Mouse (Mus musculus): ENCODE measurements around the gene Tmprss13. TPM values are rescaled to one million over a fixed set of nuclear protein-coding genes. Genes with fewer than 3 reads are reported as not detected.

Gene Tmprss13
- polyA plus RNA-seq, 1 experiment from 2014 or later = 0.06 TPM

DNA sequence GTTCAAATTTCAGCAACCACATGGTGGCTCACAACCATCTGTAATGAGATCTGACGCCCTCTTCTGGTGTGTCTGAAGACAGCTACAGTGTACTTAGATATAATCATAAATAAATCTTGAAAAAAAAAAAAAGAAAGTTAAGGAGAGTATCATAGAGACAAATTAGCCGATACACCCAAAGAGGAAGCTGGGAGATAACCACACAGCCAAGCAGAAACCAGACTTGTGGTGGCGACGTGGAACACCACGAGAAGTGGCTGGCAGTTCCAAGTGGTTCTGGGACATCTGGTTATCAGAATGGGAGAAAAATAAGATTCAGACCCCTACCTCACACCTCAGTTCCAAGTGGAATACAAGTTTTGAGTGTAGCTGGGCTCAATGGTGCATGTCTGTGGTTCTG is 67.8 kb downstream of the Tmprss13 start:
- Histone ChIP-seq H3K27ac (ENCODE audit: low read depth, low read length) (no peak overlapping the region), H3K4me1 (ENCODE audit: control insufficient read depth, insufficient read depth, low read depth, low read length) (peaks cover 8% of the 10 kb centered on the region; the same call in 1 of the 2 replicates), H3K9me3 (ENCODE audit: control insufficient read depth, low read length) (no peaks in the 10 kb centered on the region), H3K4me2 (ENCODE audit: low read length) (no peak overlapping the region), H3K36me3 (ENCODE audit: control insufficient read depth, insufficient read depth, low read length) (no peaks in the 10 kb centered on the region), H3K4me3 (ENCODE audit: low read length) (no peak overlapping the region), H3K27me3 (replicated peaks; ENCODE audit: control insufficient read depth, insufficient read depth, low read length) (no peaks in the 10 kb centered on the region), H3K9ac (ENCODE audit: low read depth, low read length) (no peak overlapping the region)
- WGBS = 86% methylated on average over 5 of the region's 5 CpGs
- ATAC-seq = no peak

DNA sequence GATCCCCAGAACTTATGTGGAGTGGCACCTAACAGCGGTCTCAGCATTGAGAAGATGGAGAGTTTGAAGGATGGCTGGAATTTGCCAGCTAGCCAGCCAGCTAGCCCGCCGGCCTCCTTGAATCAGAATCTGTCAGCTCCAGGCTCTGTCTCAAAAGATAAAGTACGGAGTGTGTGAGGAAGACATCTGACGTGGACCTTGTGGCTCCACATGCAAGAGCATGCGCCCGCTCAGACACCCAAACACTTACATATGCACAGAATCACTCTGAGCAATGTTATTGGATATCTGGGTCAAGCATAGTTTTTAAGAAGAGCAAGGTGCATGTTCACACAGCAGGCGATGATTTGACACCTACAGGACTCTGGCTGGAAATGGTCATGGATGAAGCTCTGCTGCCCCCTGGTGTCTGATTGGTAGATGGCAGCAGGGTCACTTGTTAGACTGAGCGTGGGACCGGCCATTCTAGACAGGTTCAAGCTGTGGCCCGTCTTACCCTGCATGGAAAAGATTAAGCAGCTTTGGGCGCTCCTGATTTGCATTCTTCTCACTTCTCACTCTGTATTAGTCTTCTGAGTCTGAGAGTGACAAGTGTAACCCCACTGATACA is 69.6 kb downstream of the Tmprss13 start:
- ATAC-seq = peak; percentile 77; the same call in 1 of the 2 replicates
- Histone ChIP-seq H3K4me1 (ENCODE audit: control insufficient read depth, insufficient read depth, low read depth, low read length) (no peaks in the 10 kb centered on the region), H3K4me3 (ENCODE audit: low read length) (no peak overlapping the region), H3K27ac (ENCODE audit: low read depth, low read length) (no peak overlapping the region), H3K9ac (ENCODE audit: low read depth, low read length) (no peak overlapping the region), H3K27me3 (replicated peaks; ENCODE audit: control insufficient read depth, insufficient read depth, low read length) (no peaks in the 10 kb centered on the region), H3K4me2 (ENCODE audit: low read length) (no peak overlapping the region), H3K9me3 (ENCODE audit: control insufficient read depth, low read length) (no peaks in the 10 kb centered on the region), H3K36me3 (ENCODE audit: control insufficient read depth, insufficient read depth, low read length) (peaks cover 6% of the 10 kb centered on the region)
- WGBS = 44% methylated on average over 12 of the region's 12 CpGs

- ATAC-seq = no peak
- Histone ChIP-seq H3K27me3 (replicated peaks; ENCODE audit: control insufficient read depth, insufficient read depth, low read length) (no peaks in the 10 kb centered on the region), H3K4me1 (ENCODE audit: control insufficient read depth, insufficient read depth, low read depth, low read length) (no peaks in the 10 kb centered on the region), H3K9me3 (ENCODE audit: control insufficient read depth, low read length) (no peaks in the 10 kb centered on the region), H3K4me3 (ENCODE audit: low read length) (no peak overlapping the region), H3K4me2 (ENCODE audit: low read length) (no peak overlapping the region), H3K27ac (ENCODE audit: low read depth, low read length) (no peak overlapping the region), H3K9ac (ENCODE audit: low read depth, low read length) (no peak overlapping the region), H3K36me3 (ENCODE audit: control insufficient read depth, insufficient read depth, low read length) (peaks cover 12% of the 10 kb centered on the region)
- 85% methylated on average over 8 of the region's 8 CpGs for WGBS
Observed at GRCm38 (mm10) chr9:45389596-45389995, 70.7 kb downstream of the Tmprss13 start.

DNA sequence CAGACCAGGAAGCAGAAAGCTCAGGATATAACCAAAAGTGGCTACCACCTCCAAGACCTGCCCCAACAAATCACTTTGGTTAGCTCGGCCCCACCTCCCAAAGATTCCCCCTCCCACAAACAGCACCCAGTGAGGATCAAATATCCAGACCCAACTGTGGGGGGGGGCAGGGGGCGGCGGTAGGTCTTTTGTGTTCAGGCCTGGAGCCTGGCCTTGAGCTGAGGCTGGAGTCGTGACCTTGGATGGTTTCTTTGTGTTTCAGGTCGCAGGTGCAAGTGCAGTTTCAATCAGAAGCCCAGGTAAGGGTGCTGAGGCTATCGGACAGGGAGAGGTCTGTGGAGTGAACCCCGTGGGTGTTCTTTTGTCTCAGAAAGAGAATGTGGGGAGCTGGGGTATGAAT is 72.4 kb downstream of the Tmprss13 start:
- H3K36me3 ChIP-seq (ENCODE audit: control insufficient read depth, insufficient read depth, low read length) = peaks cover 23% of the 10 kb centered on the region

DNA sequence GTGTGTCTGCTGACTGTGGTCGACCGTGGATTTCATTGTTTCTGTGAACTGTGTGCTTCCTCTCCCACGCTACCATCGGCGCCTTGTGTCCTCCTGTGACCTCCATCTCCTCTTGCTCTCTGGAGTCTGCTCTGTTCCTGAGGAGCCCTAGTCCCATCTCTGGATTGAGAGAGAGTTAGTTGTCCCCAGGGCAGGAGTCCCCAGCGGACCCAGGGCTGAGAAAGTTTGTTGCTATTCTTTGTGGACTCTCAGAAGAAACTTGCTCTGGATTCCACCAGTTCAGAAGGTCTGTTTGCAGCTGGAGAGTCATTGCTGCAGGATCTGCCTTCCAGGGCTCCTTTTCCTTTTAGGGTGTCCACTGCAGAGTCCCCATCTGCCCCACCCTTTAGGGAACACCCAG is 76.3 kb downstream of the Tmprss13 start:
- H3K27ac ChIP-seq (ENCODE audit: low read depth, low read length) = no peak overlapping the region
- H3K4me1 ChIP-seq (ENCODE audit: control insufficient read depth, insufficient read depth, low read depth, low read length) = no peaks in the 10 kb centered on the region
- ATAC-seq = no peak
- H3K4me3 ChIP-seq (ENCODE audit: low read length) = no peak overlapping the region
- no peak overlapping the region for H3K4me2 ChIP-seq (ENCODE audit: low read length)
- H3K27me3 ChIP-seq (replicated peaks; ENCODE audit: control insufficient read depth, insufficient read depth, low read length) = no peaks in the 10 kb centered on the region
- H3K9ac ChIP-seq (ENCODE audit: low read depth, low read length) = no peak overlapping the region
- H3K36me3 ChIP-seq (ENCODE audit: control insufficient read depth, insufficient read depth, low read length) = peaks cover 26% of the 10 kb centered on the region
- WGBS = 91% methylated on average over 6 of the region's 6 CpGs
- H3K9me3 ChIP-seq (ENCODE audit: control insufficient read depth, low read length) = no peaks in the 10 kb centered on the region

More for the DNA sequence above, 72.4 kb downstream of the Tmprss13 start:
- Histone ChIP-seq H3K9ac (ENCODE audit: low read depth, low read length) (no peak overlapping the region), H3K4me2 (ENCODE audit: low read length) (no peak overlapping the region), H3K4me3 (ENCODE audit: low read length) (no peak overlapping the region), H3K27me3 (replicated peaks; ENCODE audit: control insufficient read depth, insufficient read depth, low read length) (no peaks in the 10 kb centered on the region), H3K9me3 (ENCODE audit: control insufficient read depth, low read length) (no peaks in the 10 kb centered on the region), H3K4me1 (ENCODE audit: control insufficient read depth, insufficient read depth, low read depth, low read length) (no peaks in the 10 kb centered on the region), H3K27ac (ENCODE audit: low read depth, low read length) (no peak overlapping the region)
- no peak for ATAC-seq
- 80% methylated on average over 7 of the region's 7 CpGs for WGBS

- no peaks in the 10 kb centered on the region for H3K27me3 ChIP-seq (replicated peaks; ENCODE audit: control insufficient read depth, insufficient read depth, low read length)
- H3K9me3 ChIP-seq (ENCODE audit: control insufficient read depth, low read length) = no peaks in the 10 kb centered on the region
- H3K9ac ChIP-seq (ENCODE audit: low read depth, low read length) = no peak overlapping the region
- H3K4me3 ChIP-seq (ENCODE audit: low read length) = no peak overlapping the region
- no peak for ATAC-seq
- peaks cover 26% of the 10 kb centered on the region for H3K36me3 ChIP-seq (ENCODE audit: control insufficient read depth, insufficient read depth, low read length)
- no peak overlapping the region for H3K27ac ChIP-seq (ENCODE audit: low read depth, low read length)
- no peak overlapping the region for H3K4me2 ChIP-seq (ENCODE audit: low read length)
- H3K4me1 ChIP-seq (ENCODE audit: control insufficient read depth, insufficient read depth, low read depth, low read length) = no peaks in the 10 kb centered on the region
- WGBS = 71% methylated on average over 3 of the region's 3 CpGs
Observed at GRCm38 (mm10) chr9:45395796-45396195, 76.9 kb downstream of the Tmprss13 start.

Other genes starting within 250 kb of the Tmprss13 start
- 0.25 and 0.37 TPM in 2 replicates for gene Jaml, start 239.9 kb upstream of the Tmprss13 start, polyA plus RNA-seq (2015; fragmentation: Nextera tagmentation; extraction: Ambion mirVana)
- gene Scn2b, start 201.3 kb upstream of the Tmprss13 start, polyA plus RNA-seq (2015; fragmentation: Nextera tagmentation; extraction: Ambion mirVana) = 10.0 and 10.5 TPM in 2 replicates
- gene Scn4b, start 180.7 kb upstream of the Tmprss13 start, polyA plus RNA-seq (2015; fragmentation: Nextera tagmentation; extraction: Ambion mirVana) = 0.60 and 0.81 TPM in 2 replicates
- not detected in 2 replicates for gene BC049352, start 137.1 kb upstream of the Tmprss13 start, polyA plus RNA-seq (2015; fragmentation: Nextera tagmentation; extraction: Ambion mirVana)
- gene Tmprss4, start 115.0 kb upstream of the Tmprss13 start, polyA plus RNA-seq (2015; fragmentation: Nextera tagmentation; extraction: Ambion mirVana) = not detected in 2 replicates
- gene Il10ra, start 50.0 kb upstream of the Tmprss13 start, polyA plus RNA-seq (2015; fragmentation: Nextera tagmentation; extraction: Ambion mirVana) = 0.70 and 0.94 TPM in 2 replicates
- 679 and 766 TPM in 2 replicates for gene Fxyd6, start 51.1 kb downstream of the Tmprss13 start, polyA plus RNA-seq (2015; fragmentation: Nextera tagmentation; extraction: Ambion mirVana)
- 11.7 and 15.7 TPM in 2 replicates for gene Fxyd2, start 80.6 kb downstream of the Tmprss13 start, polyA plus RNA-seq (2015; fragmentation: Nextera tagmentation; extraction: Ambion mirVana)
- gene Dscaml1, start 107.5 kb downstream of the Tmprss13 start, polyA plus RNA-seq (2015; fragmentation: Nextera tagmentation; extraction: Ambion mirVana) = 10.8 and 17.7 TPM in 2 replicates